Mouse (Mus musculus) CD4-positive, CD25-positive, alpha-beta regulatory T cell, adult 4 months (primary cell): ENCODE data around the gene Rps21. TPM values are rescaled to one million over a fixed set of nuclear protein-coding genes. Genes with fewer than 3 reads are reported as not detected.

Experiments
- ATAC-seq: one replicate; pipeline ENCODE4 v1.8.0; 2017
- polyA plus RNA-seq, 2 experiments: library from polyadenylated mRNA; unstranded; fragments of 100-300 nt; shearing (Covaris generic); gene quantifications; one replicate each; pipeline ENCODE4 v1.2.1; 2017

The Rps21 gene
- polyA plus RNA-seq: 1,000 to 10,000 TPM in 1 of 2 experiments, 100 to 1,000 TPM in 1; 875 to 1,561 TPM

DNA sequence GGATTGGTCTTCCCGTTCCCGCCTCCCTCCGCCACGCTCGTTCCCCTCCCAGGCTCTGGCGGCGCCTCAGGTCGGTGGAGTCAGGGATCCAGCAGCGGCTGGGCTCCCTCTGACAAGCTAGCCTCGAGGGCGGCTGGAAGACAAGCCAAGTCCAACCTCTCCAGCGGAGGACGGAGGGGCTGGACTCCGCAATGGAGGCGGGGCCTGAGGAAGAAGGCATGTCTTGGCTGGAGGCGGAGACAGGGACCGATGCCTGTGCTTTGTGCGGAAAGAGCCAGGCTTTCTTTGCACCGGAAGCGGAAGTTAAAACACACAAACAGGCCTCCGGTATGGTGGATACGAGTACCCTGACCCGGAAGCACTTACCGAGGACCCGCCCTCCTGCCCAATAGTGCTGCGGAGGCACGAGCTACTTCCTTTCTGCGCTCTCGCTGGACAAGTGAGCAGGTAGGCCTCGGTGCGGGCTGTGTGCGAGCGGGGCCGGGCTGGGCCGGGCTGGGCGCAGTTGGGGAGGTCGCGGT is at the start of gene Rps21:
Gene Rps21 (plus strand): TSS at position 377 of the 521 bp plus-strand sequence.
- peak; percentile 92 for ATAC-seq

GRCm38 (mm10) chr2:180207840-180208239 is 49.3 kb upstream of the Rps21 start:
- ATAC-seq: no peak

- no peak for ATAC-seq
Observed at GRCm38 (mm10) chr2:180208976-180209375, 48.2 kb upstream of the Rps21 start.

- ATAC-seq: no peak
Observed at GRCm38 (mm10) chr2:180212255-180212654, 44.9 kb upstream of the Rps21 start.

- no peak for ATAC-seq
Observed at GRCm38 (mm10) chr2:180214352-180214978, 42.7 kb upstream of the Rps21 start.

DNA sequence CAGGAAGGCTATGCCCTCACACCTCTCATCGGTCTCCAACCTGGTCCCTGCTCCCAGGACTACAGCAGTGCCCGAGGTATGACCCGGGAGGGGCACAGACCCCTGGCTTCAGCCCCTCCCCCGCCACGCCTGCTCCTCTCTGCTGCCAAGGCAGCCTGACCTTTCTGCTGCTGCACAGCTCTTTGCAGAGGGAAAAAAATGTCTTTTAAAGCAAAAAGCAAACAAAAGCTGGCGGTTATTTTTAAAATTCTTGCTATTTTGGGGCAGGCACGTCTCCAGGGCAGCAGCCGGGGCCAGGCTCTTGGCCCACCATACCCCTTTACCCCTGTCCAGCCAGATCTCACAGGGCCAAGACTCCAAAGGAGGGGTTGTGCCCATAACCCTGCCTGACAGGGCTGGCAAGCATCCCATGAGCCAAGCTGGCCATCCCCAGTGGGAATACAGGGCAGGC is 42.1 kb upstream of the Rps21 start:
- no peak for ATAC-seq

DNA sequence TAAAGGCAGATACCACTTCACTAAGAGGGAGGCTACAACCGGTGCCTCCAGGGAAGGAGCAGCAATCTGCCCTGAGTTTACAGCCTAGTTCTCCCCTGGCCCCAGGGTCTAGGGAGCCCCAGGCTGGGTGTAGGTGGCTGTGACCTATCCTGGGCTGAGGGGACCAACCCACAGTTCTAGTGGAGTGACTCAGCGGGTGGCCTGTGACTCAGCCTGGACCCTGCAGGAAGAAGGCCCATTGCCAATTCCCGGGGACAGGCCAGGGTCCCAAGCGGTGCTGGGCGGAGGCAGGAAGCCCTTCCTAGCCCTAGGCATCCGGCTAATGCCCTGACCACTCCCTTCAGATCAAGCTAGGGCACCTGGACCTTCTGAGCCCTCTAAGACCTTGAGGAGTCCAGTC is 41.2 kb upstream of the Rps21 start:
- ATAC-seq: no peak

DNA sequence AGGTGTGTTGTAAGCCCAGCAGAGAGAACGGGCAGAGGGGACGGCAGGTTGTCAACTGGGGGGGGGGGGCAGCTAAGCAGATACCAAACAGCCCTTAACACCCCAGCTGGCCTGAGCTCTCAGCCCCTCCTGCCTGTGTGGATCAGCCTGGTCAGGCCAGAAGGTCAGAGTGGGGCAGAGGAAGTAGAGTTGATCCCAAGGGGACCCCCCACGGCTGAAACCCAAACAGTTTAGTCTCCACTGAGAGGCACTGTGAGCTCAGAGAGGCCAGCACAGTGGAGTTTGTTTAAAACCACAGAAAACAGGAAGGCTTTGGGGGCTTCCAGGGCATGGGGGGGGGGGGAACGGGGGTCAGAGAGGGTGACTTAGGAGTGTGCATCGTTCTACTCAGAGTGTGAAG is 40.3 kb upstream of the Rps21 start:
- ATAC-seq: no peak

DNA sequence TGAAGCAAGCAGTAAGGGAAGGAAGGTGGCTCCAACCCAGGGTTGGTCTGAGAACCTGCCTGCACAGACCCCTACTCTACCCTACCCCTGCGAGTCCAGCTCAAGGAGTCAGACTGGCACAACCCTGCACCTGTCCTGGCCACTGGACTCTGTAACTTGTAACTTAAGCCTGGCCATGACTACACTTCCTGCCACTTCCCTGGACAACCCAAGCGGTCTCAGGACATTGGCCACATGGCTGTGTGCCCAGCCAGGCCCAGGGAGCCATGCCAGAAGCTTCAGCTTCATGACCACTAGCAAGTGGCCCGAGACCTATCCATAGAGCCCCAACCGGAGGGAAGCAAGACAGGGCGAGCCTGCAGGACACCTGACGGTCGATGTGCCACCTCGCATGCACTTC is 39.6 kb upstream of the Rps21 start:
- no peak for ATAC-seq

GRCm38 (mm10) chr2:180218241-180218640 is 38.9 kb upstream of the Rps21 start:
- ATAC-seq: no peak

GRCm38 (mm10) chr2:180218677-180219076 is 38.5 kb upstream of the Rps21 start:
- no peak for ATAC-seq

DNA sequence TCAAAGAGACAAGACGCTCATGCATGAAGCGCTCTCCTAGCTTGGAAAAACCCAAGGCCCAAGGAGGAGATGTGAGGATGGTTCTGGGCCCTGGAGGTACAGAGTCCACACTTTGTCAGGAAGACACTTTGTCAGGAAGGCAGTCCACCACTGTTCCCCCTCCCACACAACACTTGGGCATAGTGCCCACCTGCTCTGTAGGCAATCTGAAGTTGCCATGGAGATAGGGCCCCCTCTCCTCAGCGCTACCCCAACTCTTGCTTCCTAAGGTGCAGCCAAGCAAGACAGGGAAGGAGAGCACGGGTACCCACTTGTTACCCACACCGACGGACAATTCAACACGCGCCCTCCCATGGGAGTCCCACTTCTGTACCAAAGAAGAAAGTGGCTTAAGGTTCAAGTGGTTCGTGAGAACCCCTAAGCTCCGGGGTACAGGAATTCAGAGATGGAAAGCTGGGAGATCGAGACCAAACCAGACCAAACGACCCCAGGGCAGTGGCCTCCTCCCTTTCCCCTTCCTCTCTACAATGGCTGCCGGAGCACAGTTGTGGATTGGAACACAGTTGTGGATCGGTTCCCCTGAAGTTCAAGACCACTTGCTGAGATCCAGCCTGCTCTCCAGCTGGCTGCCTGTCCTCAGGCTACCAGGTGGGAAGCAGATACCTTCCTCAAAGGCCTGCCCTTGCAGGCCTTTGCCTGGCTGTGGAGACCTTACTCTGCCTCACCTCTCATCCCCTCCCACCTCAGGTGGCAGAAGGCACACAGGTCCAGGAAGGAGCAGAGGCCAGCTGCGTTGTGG is 37.8 kb upstream of the Rps21 start:
- ATAC-seq: no peak

- no peak for ATAC-seq
Observed at GRCm38 (mm10) chr2:180220165-180220564, 37.0 kb upstream of the Rps21 start.

GRCm38 (mm10) chr2:180221051-180221450 is 36.1 kb upstream of the Rps21 start:
- ATAC-seq: no peak

DNA sequence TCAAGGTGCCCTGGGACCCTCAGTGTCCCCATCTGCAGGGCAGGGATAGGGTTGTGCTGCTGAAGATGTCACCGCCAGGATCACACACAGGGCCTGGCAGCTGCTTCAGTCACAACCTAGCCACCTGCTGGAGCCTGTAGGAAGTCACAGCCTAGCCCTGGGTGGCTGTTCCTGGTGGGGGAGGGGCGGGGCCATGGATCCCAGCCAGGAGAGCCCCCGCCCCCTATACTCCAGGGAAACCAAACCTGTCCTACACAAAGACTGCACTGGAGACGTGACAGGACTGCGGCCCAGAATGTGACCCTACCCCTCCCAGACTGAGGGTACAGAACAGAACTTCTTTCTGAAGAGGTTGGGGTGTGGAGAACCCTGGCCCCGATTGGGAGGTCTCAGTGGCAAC is 34.9 kb upstream of the Rps21 start:
- ATAC-seq: no peak

GRCm38 (mm10) chr2:180224647-180225043 is 32.5 kb upstream of the Rps21 start:
- ATAC-seq: no peak

DNA sequence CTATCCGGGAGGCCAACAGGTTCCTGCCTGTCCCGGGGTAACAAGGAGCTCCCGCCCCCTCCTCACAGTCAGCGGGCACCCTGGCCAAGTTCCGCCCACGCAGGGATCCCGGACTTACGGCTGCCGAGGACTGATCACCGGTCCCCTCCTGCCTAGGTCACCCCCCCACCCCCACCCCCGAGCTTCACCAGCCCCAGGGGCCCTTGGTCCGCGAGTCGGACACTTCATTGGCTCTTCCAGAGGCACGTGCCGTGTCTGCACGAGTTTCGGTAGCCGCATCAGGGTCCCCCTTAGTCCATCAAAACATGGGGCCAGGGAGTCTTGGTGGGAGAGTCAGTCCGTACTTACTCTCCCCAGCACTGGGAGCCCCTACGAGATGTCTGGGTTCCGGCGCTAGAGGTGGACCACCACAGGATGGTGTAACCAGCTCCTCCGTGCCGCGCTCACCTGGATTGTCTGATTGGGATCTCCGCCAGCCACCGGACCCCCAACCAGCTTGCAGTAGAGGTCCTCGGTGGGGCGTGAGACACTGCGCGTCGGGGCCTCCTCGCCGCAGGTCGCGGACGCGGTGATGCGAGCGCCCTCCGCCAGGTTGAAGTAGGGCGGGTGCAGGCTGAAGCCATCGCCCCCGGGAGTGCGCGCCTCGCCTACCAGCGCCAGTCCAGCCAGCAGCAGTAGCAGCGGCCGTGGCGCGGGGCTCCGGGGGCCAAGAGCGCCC is 32.0 kb upstream of the Rps21 start:
- ATAC-seq: peak; percentile 34

DNA sequence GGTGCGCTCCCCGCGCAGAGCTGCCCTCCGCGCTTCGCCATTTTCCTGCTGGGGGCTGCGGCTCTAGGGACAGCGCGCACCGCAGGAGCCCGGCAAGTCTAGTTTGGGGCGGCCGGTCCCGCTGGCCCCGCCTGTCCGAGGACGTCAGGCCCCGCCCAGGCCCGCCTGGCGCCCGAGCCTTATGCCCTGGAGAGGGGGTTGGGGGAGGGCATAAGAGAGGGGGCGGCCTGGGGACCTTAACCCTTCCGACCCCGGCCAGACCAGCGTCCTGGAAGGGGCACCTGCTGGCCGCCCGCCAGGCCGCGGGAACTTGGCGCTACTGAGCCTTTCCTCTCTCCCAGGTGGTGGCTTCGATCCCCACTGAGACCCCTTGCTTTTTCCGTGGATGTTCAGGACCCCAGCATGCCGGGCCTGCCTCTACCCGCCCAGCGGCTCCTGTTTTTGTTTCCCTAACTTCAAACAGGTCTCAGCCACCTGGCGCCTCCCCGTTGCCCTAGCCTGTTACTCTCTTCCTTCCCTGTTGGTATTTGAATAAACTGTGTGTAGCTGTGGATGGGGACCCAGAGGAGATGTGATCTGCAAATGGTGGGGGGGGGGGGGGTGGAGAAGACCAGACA is 31.3 kb upstream of the Rps21 start, which contains the start of gene Lama5:
Gene Lama5 (minus strand): TSS at position 98 of the 617 bp plus-strand sequence.
- peak; percentile 17 for ATAC-seq

DNA sequence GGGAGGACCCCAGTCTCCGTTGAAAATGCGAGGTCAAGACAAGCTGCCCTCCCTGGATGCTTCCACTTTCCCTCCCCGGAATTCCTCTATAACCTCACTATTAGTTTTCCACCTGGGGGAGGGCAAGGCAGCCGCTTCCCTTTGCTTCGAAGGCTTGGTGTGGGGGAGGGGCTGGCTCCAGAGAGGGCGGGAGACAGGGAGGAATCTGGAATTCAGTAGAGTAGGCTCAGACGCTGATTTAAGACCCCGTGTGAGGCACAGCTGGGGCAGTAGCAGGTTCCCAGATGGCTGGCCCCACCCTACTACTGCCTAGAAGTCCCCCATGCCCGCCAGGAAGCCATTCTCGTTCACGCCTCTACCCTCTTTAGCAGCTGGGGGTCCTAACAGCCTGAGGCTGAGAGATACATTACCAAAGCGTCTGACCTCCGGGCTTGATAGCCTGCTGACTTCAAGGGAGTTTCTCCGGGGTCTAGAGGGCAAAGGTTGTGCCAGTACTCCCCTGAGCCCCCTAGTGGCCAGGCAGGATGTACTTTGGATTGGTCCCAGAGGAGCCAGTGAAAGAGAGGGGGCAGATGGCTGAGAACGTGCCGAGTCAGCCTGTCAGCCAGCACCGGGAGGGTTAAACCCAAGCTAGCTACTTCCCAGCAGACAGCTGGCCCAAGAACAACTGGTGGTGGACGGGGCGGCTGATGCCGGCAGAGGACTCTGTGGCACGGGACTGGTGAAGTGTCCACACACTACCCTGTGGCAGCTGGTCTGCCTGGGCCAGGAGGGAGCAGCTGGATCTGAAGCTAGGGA is 29.7 kb upstream of the Rps21 start:
- peak; percentile 65 for ATAC-seq

DNA sequence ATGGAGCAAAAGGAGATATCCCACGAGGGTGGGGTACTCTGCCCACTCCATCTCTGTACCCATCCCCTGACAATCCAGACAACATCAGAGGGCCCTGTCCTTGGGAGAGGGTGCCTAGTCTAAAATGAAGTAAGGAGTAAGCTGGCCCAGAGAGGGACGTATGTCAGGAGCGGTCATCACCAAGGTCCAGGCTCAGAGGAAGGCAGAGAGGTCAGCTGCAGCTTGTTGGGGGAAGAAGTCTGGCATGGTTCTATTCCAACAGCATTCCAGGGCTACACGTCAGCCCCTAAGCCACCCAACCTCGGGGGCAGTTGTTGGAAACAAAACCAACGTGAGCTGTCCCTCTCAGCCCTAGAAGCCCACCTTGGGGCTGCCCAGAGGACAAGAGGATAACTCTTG is 29.1 kb upstream of the Rps21 start:
- no peak for ATAC-seq

GRCm38 (mm10) chr2:180228592-180228991 is 28.6 kb upstream of the Rps21 start:
- ATAC-seq: no peak

DNA sequence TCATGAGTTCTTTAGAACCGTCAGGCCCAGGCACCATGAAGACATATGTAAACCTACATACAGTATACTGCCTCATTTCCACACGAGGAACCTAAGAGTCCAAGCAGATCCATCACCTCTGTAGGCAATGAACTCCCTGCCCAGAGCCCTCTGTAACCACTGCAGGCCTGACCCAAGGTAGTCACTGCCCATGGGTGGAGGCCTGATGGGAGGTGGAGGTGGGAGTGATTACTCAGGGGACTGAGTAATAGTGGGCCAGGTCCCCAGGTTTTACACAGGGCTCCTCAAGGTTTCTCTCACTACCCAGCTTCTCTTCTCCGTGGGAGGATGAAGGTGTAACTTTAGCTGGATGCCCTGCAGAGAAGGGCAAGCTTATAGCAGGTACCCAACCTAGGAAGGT is 28.0 kb upstream of the Rps21 start:
- no peak for ATAC-seq
